Comparison of ENCODE assay signal across 14 mouse cellular contexts in genomic region chr17:27790976-27791375, GRCm38 (mm10).
"Had no signal": no experiment of that assay in that cellular context is flagged by ENCODE, and none has a peak within 500 bp of the region (broad histone marks: within the 10 kb centered on the region; RNA-seq: fewer than 3 reads in every experiment).

No protein-coding gene starts in this region.

- H3K4me3 ChIP-seq: left cerebral cortex, adult 2 months; limb, embryonic 15.5 days; liver, embryonic 15.5 days; midbrain, embryonic 15.5 days; neural tube, embryonic 12.5 days had no signal

- H3K27me3 ChIP-seq: limb, embryonic 15.5 days; liver, embryonic 15.5 days; megakaryocyte, embryonic 14.5 days; midbrain, embryonic 15.5 days; neural tube, embryonic 12.5 days had no signal

- H3K4me1 ChIP-seq: midbrain, embryonic 15.5 days had no signal

- H3K27ac ChIP-seq: left cerebral cortex, adult 2 months; limb, embryonic 15.5 days; midbrain, embryonic 15.5 days; neural tube, embryonic 12.5 days had no signal

- ATAC-seq: intestine, embryonic 16.5 days; midbrain, embryonic 15.5 days had no signal

- DNase-seq: lung, embryonic 14.5 days; lung, postnatal 10 days; lung, postnatal 4 days; right cerebral cortex, postnatal 25 days; thymus, adult 18-20 months; thymus, postnatal 25 days had no signal

- H3K4me2 ChIP-seq: limb, embryonic 15.5 days; liver, embryonic 15.5 days; lung, embryonic 14.5 days; midbrain, embryonic 11.5 days; midbrain, embryonic 15.5 days; neural tube, embryonic 12.5 days had no signal

- H3K9me3 ChIP-seq: limb, embryonic 15.5 days; liver, embryonic 15.5 days; megakaryocyte, embryonic 14.5 days; midbrain, embryonic 15.5 days; neural tube, embryonic 12.5 days had no signal

- H3K9ac ChIP-seq: limb, embryonic 15.5 days; liver, embryonic 15.5 days; lung, embryonic 14.5 days; midbrain, embryonic 15.5 days; neural tube, embryonic 12.5 days had no signal
